Mouse (Mus musculus): Measurements from ENCODE around the gene Stard13. TPM values are rescaled to one million over a fixed set of nuclear protein-coding genes. Genes with fewer than 3 reads are reported as not detected.

Stard13 gene
- polyA plus RNA-seq, 2 experiments from 2014 or later, result not detected

GRCm38 (mm10) chr5:151137901-151138300 lies 95.7 kb downstream of the Stard13 start:
- ATAC-seq, result no peak

DNA sequence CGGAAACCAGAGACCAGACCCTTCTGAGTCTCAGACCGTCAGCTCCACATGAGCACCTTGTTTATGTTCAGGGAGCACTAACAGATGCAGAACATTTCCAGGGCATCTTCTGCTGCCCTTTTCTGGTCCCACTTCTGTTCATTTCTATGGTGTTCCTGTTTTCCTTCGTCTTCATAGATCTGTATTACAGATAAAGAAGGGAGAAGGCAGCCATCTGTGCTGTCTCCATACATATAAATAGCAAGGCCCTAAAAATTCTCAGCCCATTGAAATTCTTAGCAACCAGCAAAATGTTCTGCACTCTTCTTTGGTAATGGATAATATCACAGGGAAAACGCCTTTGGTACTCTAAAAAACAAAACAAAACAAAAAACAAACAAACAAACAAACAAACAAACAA lies 96.3 kb downstream of the Stard13 start:
- ATAC-seq, result no peak

- ATAC-seq, result no peak
These were observed 97.7 kb downstream of the Stard13 start for GRCm38 (mm10) chr5:151135965-151136364.

- no peak for ATAC-seq
These were observed 98.4 kb downstream of the Stard13 start for GRCm38 (mm10) chr5:151135078-151135826.

- ATAC-seq, result no peak
These were observed 99.4 kb downstream of the Stard13 start for GRCm38 (mm10) chr5:151134202-151134601.

DNA sequence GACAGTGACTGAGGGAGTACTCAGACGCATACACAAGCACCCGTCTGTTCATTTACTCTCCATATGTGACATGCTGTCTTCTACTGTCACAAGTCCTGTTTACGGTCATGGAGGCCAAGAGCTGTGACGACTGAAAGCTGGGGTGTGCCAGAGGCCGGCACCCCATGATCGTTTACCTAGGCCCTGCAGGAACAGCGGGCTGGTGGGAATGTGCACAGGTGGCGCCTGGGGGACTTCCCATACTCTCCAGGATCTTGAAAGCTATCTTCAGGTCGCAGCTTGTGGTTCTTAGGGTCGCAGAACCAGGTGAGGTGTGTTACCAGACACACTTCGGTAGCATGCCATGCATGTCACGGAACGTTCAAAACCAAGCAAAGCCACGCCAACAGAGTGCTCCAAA lies 99.9 kb downstream of the Stard13 start:
- ATAC-seq, result no peak

GRCm38 (mm10) chr5:151129762-151130161 lies 103.9 kb downstream of the Stard13 start:
- no peak for ATAC-seq

DNA sequence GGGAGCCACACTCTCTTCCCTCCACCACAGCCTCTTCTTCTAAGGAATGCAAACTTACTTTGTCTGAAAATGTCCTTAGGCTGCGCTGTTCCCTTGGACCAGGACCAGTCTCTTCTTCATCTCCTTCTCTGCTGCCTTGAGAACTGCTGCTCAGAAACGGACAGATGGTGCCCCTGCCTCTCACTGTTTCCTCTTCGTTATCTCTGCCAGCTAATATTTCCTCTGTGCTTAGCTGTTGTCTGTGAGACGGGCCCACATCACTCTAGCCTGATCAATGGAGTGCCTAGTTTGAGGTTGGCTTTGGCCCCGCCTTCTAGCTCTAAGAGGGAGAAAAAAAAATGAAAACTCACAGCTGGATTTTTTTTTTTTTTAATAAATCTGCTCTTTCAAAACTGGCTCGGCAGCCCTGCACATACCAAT lies 106.3 kb downstream of the Stard13 start:
- ATAC-seq, result no peak

GRCm38 (mm10) chr5:151126608-151127005 lies 107.0 kb downstream of the Stard13 start:
- no peak for ATAC-seq

GRCm38 (mm10) chr5:151125985-151126607 lies 107.5 kb downstream of the Stard13 start:
- ATAC-seq, result no peak

GRCm38 (mm10) chr5:151117846-151118245 lies 115.8 kb downstream of the Stard13 start:
- ATAC-seq, result no peak

DNA sequence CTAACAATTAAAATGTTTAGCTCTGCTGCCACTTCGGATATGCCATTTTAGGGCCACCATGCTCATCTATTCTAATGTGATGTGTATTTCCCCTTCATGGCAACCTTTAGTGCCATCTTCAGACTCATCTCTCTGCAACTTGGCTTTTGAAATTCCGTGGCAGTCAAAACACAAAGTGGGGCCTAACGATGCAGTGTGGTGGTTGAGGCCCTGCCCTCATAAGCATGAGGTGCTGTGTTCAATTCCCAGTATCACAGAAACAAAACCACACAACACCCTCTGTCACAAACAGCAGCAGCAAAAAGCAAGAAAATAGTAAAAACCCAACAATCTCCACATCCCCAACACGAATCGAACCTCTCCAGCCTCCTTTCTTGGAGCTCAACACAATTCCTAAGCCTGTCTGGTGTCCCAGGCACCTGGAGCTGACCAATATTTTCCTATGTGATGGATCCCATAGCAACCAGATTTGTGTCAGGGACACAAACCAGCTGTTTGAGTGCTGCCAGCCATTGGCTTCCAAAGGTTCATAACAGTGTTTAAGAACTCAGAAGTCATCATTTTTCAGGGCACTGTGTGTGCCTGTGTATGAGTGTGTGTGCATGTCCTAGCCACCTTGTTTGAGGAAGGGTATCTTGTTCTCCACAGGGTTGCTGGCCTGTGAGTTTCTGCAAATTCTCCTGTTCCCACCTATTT lies 117.3 kb downstream of the Stard13 start:
- ATAC-seq, result no peak

DNA sequence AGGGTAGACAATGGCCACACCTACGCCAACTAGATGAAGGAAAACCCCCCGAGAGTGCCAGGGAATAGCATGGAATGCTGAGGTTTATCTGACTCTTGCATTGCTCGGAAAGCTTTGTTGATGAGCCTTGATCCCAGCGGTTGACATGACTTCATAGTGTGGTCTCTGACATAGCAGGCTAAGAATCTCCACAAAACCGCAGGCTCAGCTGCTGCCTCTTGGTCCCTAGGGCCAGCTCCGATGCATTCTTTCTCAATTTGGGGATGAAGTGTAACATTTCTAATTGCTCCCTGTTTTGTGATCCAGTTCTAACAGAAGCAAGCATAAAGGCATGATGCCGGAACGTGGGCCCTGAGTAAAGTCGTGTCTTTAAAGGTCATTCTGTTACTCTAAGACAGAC lies 120.9 kb downstream of the Stard13 start:
- no peak for ATAC-seq

DNA sequence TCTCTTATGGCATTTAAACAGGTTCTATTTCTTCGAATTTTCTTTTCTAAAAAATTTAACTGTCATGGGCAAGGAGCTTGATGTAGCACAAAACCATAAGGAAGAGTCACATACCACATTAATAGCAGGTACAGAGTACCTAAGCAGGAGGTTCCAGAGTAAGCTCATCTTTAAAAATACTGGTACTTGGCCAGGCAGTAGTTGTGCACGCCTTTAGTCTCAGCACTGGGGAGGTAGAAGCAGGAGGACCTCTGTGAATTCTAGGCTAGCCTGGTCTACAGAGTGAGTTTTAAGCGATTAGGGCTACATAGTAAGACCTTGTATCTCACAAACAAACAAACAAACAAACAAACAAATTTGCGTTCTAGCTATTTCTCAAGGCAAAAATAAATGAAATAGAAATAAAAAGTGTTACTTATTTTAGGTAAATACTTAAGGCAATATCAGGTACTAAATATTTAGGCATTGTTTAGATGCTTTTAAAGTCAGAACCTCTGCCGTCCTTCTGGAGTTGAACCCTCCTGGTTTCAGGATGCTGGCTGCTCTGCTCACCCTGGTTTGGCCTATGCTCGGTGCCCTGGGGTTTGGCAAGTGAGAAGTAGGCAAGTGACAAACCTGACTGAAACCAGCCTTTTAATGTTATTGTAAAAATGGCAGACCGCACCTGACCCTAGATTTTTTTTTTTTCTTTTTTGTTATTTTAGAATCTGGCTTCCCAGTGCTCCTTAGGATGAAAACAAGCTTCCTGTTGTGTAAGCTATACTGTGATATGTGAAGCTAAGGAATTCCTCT lies 122.4 kb downstream of the Stard13 start:
- ATAC-seq, result no peak

- no peak for ATAC-seq
These were observed 123.2 kb downstream of the Stard13 start for GRCm38 (mm10) chr5:151110461-151110908.

- no peak for ATAC-seq
These were observed 123.8 kb downstream of the Stard13 start for GRCm38 (mm10) chr5:151109822-151110221.

GRCm38 (mm10) chr5:151108955-151109354 lies 124.7 kb downstream of the Stard13 start:
- no peak for ATAC-seq

- no peak for ATAC-seq
These were observed 125.2 kb downstream of the Stard13 start for GRCm38 (mm10) chr5:151108291-151108897.

DNA sequence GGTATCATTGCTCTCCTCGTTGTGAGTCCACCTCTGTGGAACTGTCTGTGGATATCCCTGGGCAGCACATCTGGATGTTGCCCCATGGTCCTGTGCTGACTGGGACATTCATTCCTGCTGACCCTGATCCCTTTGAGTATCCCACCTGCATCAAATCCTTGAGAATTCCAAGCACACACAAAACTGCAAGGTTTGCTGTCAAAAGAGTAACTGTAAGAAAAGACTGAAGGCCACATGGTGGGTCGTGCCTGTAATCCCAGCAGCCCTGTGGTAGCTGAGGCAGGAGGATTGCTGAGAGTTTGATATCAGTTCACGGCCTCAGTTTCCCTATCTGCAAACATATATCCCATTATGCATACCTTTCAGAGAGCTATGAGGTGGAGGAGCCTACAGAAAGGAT lies 126.8 kb downstream of the Stard13 start:
- no peak for ATAC-seq

- ATAC-seq, result no peak
These were observed 128.3 kb downstream of the Stard13 start for GRCm38 (mm10) chr5:151105054-151105971.

GRCm38 (mm10) chr5:151104354-151105053 lies 129.1 kb downstream of the Stard13 start:
- ATAC-seq, result no peak

Data from activated CD4-positive, CD25-positive, alpha-beta regulatory T cell, adult 4 months (primary cell).